Mouse (Mus musculus) testis, adult 2 months (tissue): ENCODE results near the gene Rptor. TPM values are rescaled to one million over a fixed set of nuclear protein-coding genes. Genes with fewer than 3 reads are reported as not detected.

ENCODE experiments used
- H3K27ac ChIP-seq: fragments of 200-500 bp; 2 replicates; pipeline ENCODE4 v1.5.1; 2012; ENCODE audit warnings: low read depth, low read length; ENCODE audit not compliant: control insufficient read depth, insufficient read depth
- H3K27me3 ChIP-seq: fragments of 200-500 bp; 2 replicates; pipeline ENCODE4 v1.6.1; 2012; ENCODE audit warnings: mild to moderate bottlenecking, low read length, moderate library complexity; ENCODE audit not compliant: control insufficient read depth, insufficient read depth
- H3K36me3 ChIP-seq: fragments of 200-500 bp; 2 replicates; pipeline ENCODE4 v1.6.1; 2012; ENCODE audit warnings: mild to moderate bottlenecking, low read length; ENCODE audit not compliant: control insufficient read depth, insufficient read depth
- H3K4me1 ChIP-seq: fragments of 200-500 bp; 2 replicates; pipeline ENCODE4 v1.6.1; 2012; ENCODE audit warnings: low read length; ENCODE audit not compliant: control insufficient read depth, insufficient read depth
- H3K4me3 ChIP-seq: fragments of 200-500 bp; 2 replicates; pipeline ENCODE4 v1.5.1; 2012; ENCODE audit warnings: low read depth, mild to moderate bottlenecking, low read length, moderate library complexity, mixed read lengths; ENCODE audit not compliant: control insufficient read depth
- CTCF ChIP-seq: fragments of 200-500 bp; IDR thresholded peaks from 2 replicates; pipeline ENCODE4 v1.5.1; 2012; ENCODE audit warnings: low read depth, mild to moderate bottlenecking, inconsistent platforms, low read length, moderate library complexity; ENCODE audit not compliant: control insufficient read depth, insufficient read depth, insufficient replicate concordance
- POLR2A ChIP-seq: fragments of 200-500 bp; IDR thresholded peaks from 2 replicates; pipeline ENCODE4 v1.6.1; 2012; ENCODE audit warnings: low read depth, mild to moderate bottlenecking, inconsistent platforms, low read length, moderate library complexity; ENCODE audit not compliant: control insufficient read depth
- polyA plus RNA-seq: library from polyadenylated mRNA; depleted of rRNA; stranded (reverse); fragments of >200 nt; gene quantifications from 2 replicates; pipeline ENCODE4 v1.2.3, GENCODE M21; 2012

The Rptor gene
- polyA plus RNA-seq, 1 experiment, result 25.4 TPM

DNA sequence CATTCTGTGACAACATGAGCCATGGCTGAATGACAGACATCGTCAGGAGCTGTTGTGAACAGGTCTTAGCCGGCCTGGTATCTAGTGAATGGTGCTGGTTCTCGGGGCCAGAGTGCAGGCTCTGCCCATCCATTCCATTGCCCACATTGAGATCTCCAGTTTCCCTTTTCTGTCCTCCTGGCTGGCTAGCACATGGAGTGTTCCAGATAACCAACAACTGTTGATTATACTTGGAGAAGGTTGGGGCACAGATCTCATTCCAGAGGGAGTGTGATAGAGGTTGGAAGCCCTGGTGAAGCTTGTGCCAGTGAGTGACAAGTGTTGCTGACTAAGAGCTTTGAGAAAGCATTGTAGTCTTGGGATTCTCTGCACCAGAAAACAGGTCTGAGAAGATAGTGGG lies 107.6 kb downstream of the Rptor start:
- Histone ChIP-seq H3K4me1 (no peaks in the 10 kb centered on the region), H3K36me3 (no peaks in the 10 kb centered on the region), H3K27me3 (no peaks in the 10 kb centered on the region), H3K4me3 (no peak overlapping the region), H3K27ac (no peak overlapping the region)
- TF ChIP-seq CTCF (no peak), POLR2A (no peak)

DNA sequence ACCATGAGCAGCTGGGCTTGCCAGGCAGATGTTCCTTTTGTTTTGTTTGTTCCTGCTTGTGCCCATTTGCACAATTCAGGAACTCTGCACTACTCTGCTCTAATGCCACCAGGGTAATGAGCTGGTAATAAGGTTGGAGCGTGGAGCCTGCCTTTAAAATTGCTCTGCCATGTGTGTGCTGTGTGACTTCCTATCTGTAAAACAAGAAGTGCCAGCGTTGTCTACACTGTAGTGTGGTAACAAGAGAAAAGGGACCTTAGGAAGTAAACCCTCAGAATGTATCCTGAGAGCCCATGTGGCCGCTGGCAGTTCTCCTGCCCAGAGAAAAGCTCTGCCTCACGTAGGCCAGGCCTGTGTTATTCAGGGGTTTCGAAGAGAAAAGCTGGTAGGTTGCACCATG lies 108.1 kb downstream of the Rptor start:
- H3K27ac ChIP-seq, result no peak overlapping the region
- no peaks in the 10 kb centered on the region for H3K4me1 ChIP-seq
- TF ChIP-seq CTCF (no peak), POLR2A (no peak)
- no peaks in the 10 kb centered on the region for H3K27me3 ChIP-seq
- H3K4me3 ChIP-seq, result no peak overlapping the region
- H3K36me3 ChIP-seq, result no peaks in the 10 kb centered on the region

DNA sequence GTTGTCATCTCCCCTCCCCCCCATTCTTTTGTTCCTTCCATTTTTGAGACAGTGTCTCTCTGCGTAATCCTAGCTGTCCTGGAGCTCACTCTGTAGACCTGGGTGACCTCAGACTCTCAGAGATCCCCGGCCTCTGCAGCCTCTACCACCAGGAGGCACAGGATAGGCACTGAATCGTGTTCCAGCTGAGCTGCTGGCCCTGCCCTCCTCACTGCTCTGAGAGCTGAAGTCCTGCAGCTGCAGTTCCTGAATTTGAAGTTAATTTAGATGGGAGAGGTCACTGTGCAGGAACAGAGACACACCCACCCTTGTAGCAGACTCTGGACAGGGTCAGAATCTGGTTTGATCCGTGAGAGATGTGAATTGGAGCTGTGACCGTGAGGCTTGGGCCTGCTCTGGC lies 112.7 kb downstream of the Rptor start:
- Histone ChIP-seq H3K4me1 (no peaks in the 10 kb centered on the region), H3K4me3 (no peak overlapping the region), H3K27me3 (no peaks in the 10 kb centered on the region), H3K27ac (no peak overlapping the region), H3K36me3 (no peaks in the 10 kb centered on the region)
- TF ChIP-seq CTCF (no peak), POLR2A (no peak)

DNA sequence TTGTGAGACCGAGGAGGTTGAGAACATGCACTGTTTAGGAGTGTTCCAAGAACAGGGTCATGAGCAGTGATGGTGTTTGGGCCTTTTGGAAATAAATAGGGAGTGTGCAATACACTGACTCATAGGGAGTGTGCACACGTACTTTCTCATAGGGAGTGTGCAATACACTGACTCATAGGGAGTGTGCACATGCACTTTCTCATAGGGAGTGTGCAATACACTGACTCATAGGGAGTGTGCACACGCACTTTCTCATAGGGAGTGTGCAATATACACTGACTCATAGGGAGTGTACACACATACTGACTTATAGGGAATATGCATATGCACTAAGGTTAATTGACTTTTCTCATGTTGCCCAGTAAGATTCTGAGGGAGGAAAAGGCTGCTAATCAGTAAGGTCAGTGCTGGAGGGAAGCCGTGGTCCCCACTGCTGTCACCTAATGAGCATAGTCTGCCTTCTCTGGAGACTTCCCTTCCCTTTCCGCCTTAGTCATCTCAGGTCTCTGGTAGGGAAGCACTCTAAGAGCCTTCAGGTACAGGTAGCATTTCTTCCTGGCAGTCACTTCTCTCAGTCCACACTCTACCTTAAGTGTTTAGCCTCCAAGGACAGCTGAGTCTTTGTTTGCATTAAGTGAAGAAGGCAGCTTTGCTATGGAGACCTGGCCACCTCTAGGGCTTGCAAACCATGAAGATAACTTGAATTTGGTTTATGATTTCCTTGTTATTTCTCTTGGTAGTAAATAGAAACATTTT lies 113.3 kb downstream of the Rptor start:
- no peaks in the 10 kb centered on the region for H3K4me1 ChIP-seq
- no peaks in the 10 kb centered on the region for H3K27me3 ChIP-seq
- H3K36me3 ChIP-seq, result no peaks in the 10 kb centered on the region
- H3K4me3 ChIP-seq, result no peak overlapping the region
- no peak for TF ChIP-seq CTCF
- no peak for TF ChIP-seq POLR2A
- no peak overlapping the region for H3K27ac ChIP-seq

DNA sequence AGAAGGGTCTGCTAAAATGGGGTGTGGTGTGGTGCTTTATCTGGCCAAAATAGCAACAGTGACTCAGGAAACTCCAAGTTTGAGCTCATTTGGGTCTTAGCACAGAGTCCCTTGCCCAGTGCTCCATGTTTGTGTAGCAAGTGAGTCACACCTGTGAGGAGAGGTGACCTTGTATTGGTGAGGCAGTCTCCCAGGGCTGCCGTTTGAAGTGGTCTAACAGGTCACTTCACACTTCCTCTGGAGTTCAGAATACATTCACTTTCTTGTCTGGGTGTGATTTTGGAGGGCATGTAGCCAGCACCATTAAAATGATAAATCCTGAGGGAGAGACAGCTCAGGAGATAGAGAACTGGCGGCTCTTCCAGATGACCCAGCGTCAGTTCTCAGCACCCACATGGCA lies 115.4 kb downstream of the Rptor start:
- no peak for TF ChIP-seq POLR2A
- TF ChIP-seq CTCF, result no peak
- Histone ChIP-seq H3K27me3 (no peaks in the 10 kb centered on the region), H3K27ac (no peak overlapping the region), H3K4me1 (no peaks in the 10 kb centered on the region), H3K4me3 (no peak overlapping the region), H3K36me3 (no peaks in the 10 kb centered on the region)

DNA sequence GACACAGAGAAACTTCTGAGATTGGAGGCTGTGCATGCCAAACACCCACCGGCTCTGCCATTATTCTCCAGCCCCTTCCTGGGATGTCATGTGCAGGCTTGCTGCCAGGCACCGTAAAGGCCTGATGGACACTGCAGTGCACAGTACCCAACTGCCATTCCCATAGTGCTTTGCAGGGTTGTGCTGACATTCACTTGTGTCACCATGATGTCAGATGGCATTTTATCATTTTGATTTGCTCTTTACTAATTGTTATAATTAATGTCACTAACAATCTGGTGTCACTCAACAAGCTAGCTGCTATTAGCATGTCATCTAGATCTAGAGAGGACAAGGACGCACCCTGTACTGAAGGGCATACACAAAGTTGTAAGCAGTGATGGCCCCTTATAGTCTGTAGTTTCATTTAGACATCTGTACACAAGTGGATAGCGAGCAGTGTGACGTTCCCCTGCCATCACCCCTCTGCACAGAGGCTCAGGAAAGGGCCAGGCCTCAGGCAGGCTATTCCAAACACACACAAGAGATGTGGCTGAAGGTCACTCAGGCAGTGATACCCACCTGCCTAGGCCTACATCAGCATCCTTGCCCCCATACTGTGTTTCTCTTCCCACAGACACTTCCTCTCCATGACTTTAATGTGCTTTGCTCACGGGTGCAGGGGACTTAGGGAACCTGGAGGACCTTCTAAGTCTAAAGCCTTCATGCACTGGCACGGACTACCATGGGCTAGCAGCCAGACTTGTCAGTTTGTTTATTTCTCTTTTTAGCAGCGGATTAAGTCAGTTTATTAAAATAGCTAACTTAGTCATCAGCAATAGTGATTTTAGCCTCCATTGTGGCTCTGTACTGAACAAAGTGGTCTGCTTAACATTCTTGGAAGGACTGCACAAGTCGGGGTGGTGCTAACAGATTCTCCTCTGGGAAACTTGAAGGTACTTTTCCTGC lies 117.7 kb downstream of the Rptor start:
- TF ChIP-seq CTCF (no peak), POLR2A (no peak)
- Histone ChIP-seq H3K36me3 (no peaks in the 10 kb centered on the region), H3K27ac (no peak overlapping the region), H3K4me3 (no peak overlapping the region), H3K4me1 (no peaks in the 10 kb centered on the region), H3K27me3 (no peaks in the 10 kb centered on the region)

GRCm38 (mm10) chr11:119724709-119725108 lies 122.0 kb downstream of the Rptor start:
- Histone ChIP-seq H3K36me3 (no peaks in the 10 kb centered on the region; the same call in 1 of the 2 replicates), H3K4me3 (no peak overlapping the region), H3K4me1 (no peaks in the 10 kb centered on the region), H3K27ac (no peak overlapping the region), H3K27me3 (no peaks in the 10 kb centered on the region)
- TF ChIP-seq CTCF (no peak), POLR2A (no peak)
